Mouse (Mus musculus) left cerebral cortex, postnatal 10 days (tissue): ENCODE results near the gene Ppard. TPM values are rescaled to one million over a fixed set of nuclear protein-coding genes. Genes with fewer than 3 reads are reported as not detected.
A peak's percentile ranks its signal among the peaks of the same experiment; 100 is the strongest.

Source experiments
- DNase-seq, 2 experiments: peaks; one replicate each; pipeline ENCODE4 v3.0.0; 2021 to 2022; ENCODE audit warnings: low spot score in 2 of 2, mixed read lengths in 1 of 2; ENCODE audit errors: extremely low spot score in 1 of 2
- intact Hi-C: fragments of 180-260 bp; cut with DNase I; formaldehyde crosslinking; loops from one replicate; pipeline ENCODE4 v1.15.1; 2025
- total RNA-seq, 2 experiments: library from RNA; stranded (reverse); gene quantifications; 2 replicates each; pipeline ENCODE4 v1.2.3; 2021

Ppard gene
- total RNA-seq, 2 experiments from 2014 or later = 19.4 to 23.8 TPM

- intact Hi-C loops = no loop called here
- no peak for DNase-seq
Observed at GRCm38 (mm10) chr17:28277226-28277625, 44.7 kb downstream of the Ppard start.

GRCm38 (mm10) chr17:28277721-28278120 lies 45.2 kb downstream of the Ppard start:
- DNase-seq = no peak
- intact Hi-C loops = no loop called here

- intact Hi-C loops = no loop called here
Observed at GRCm38 (mm10) chr17:28278156-28278555, 45.7 kb downstream of the Ppard start.

GRCm38 (mm10) chr17:28279236-28279635 lies 46.7 kb downstream of the Ppard start:
- intact Hi-C loops = no loop called here
- no peak for DNase-seq

More at GRCm38 (mm10) chr17:28278156-28278555, 45.7 kb downstream of the Ppard start:
- DNase-seq = no peak

GRCm38 (mm10) chr17:28279780-28280422 lies 47.4 kb downstream of the Ppard start:
- peak in 1 of 2 experiments; percentile 64 for DNase-seq
- intact Hi-C loops = no loop called here

- DNase-seq = no peak
- intact Hi-C loops = no loop called here
Observed at GRCm38 (mm10) chr17:28280423-28280800, 47.9 kb downstream of the Ppard start.

GRCm38 (mm10) chr17:28280831-28281377 lies 48.4 kb downstream of the Ppard start:
- DNase-seq = no peak
- intact Hi-C loops = no loop called here

GRCm38 (mm10) chr17:28281866-28282441 lies 49.5 kb downstream of the Ppard start:
- intact Hi-C loops = no loop called here

GRCm38 (mm10) chr17:28283199-28283598 lies 50.7 kb downstream of the Ppard start:
- intact Hi-C loops = no loop called here
- no peak for DNase-seq

More at GRCm38 (mm10) chr17:28281866-28282441, 49.5 kb downstream of the Ppard start:
- no peak for DNase-seq

GRCm38 (mm10) chr17:28286133-28286532 lies 53.6 kb downstream of the Ppard start:
- DNase-seq = peak in 1 of 2 experiments; percentile 54
- intact Hi-C loops = no loop called here

GRCm38 (mm10) chr17:28286964-28287363 lies 54.5 kb downstream of the Ppard start:
- DNase-seq = no peak
- intact Hi-C loops = no loop called here

GRCm38 (mm10) chr17:28287578-28287977 lies 55.1 kb downstream of the Ppard start:
- intact Hi-C loops = no loop called here
- no peak for DNase-seq

GRCm38 (mm10) chr17:28287980-28288379 lies 55.5 kb downstream of the Ppard start:
- intact Hi-C loops = no loop called here
- DNase-seq = peak in 1 of 2 experiments; percentile 61

- DNase-seq = peak; percentile 35 to 76
- intact Hi-C loops = loop anchor here (5.0 kb wide), 1 partner anchor 58 kb away; the partner anchor contains the start of gene Ppard
Observed at GRCm38 (mm10) chr17:28290262-28290661, 57.8 kb downstream of the Ppard start.

GRCm38 (mm10) chr17:28290671-28291070 lies 58.2 kb downstream of the Ppard start:
- no peak for DNase-seq
- intact Hi-C loops = loop anchor here (5.0 kb wide), 1 partner anchor 58 kb away; the partner anchor contains the start of gene Ppard

GRCm38 (mm10) chr17:28291346-28291745 lies 58.8 kb downstream of the Ppard start:
- no peak for DNase-seq
- intact Hi-C loops = loop anchor here (5.0 kb wide), 1 partner anchor 59 kb away; the partner anchor contains the start of gene Ppard

- DNase-seq = no peak
- intact Hi-C loops = loop anchor here (5.0 kb wide), 1 partner anchor 61 kb away; the partner anchor contains the start of gene Ppard
Observed at GRCm38 (mm10) chr17:28293716-28294115, 61.2 kb downstream of the Ppard start.

- intact Hi-C loops = loop anchor here (5.0 kb wide), 1 partner anchor 62 kb away; the partner anchor contains the start of gene Ppard
- peak in 1 of 2 experiments; percentile 58 for DNase-seq
Observed at GRCm38 (mm10) chr17:28294449-28295333, 62.2 kb downstream of the Ppard start.

- DNase-seq = no peak
- intact Hi-C loops = no loop called here
Observed at GRCm38 (mm10) chr17:28298888-28299287, 66.4 kb downstream of the Ppard start.
